Mouse (Mus musculus): ENCODE results near the gene Morf4l1. TPM values are rescaled to one million over a fixed set of nuclear protein-coding genes. Genes with fewer than 3 reads are reported as not detected.
"Not testable (repeated sequence)": the region's sequence is repeated elsewhere in the genome, so short reads cannot be mapped to it uniquely, and the experiment has no call there.

Gene Morf4l1
- total RNA-seq, 1 experiment from 2014 or later, result 441 TPM

DNA sequence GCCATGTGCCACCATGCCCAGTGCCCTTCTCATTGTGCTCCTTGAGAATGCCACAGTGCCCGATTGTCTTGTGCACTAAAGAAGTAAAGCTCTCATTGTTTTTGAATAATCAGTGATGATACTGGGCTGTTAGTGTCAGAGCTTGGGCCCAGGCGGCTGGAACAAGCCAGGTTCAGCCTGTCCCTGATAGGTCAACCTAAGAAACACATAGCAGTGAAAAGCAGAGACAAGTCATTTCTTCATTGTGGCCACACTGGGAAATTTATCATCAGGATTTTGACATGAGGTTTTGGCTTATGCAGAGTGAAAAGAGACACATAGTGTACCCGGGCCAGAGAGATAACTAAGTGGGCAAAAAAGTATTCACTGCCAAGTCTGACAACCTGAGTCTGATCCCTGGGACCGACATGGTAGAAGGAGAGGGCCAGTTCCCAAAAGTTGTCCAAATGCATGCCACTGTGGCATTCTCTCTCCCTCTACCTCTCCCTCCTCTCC is 7.7 kb upstream of the Morf4l1 start:
- no peak for ATAC-seq (replicated peaks; ENCODE audit: insufficient number of reproducible peaks, low FRiP score, low TSS enrichment, poor library complexity, severe bottlenecking)

DNA sequence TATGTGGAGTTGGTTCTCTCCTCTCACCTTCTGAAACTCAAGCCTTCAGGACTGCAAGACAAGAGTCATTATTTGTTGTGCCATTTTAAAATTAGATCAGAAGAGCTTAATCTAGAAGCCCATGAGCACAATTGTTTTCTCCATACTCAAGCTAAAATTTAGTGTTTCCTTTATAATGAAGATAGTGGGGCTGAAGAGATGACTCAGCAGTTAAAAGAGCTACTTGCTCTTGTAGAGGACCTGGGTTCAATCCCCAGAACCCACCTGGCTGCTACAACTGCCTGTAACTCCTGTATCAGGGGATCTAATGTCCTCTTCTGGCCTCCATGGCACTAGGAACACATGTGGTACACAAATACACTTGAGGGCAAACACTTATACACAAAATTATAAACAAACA is 2.7 kb upstream of the Morf4l1 start:
- no peak for ATAC-seq (replicated peaks; ENCODE audit: insufficient number of reproducible peaks, low FRiP score, low TSS enrichment, poor library complexity, severe bottlenecking)

DNA sequence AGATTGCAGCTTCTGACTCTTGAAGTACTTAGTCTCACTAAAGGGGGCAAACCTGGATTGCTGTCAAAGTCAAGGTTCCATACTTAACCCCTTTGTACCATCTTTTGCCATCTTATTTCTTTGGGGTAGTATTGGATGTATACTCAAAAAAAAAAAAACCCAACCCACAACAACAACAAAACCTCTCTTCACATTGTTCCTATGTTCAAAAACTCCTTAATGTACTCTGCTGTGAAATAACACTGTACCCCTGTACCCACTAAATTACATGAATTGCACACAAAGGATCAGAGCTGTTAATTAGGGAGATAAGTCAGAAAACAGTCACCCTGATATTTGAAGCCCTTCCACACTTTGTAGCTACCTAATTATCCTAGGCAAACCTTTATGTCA is 730 bp upstream of the Morf4l1 start:
- no peak for ATAC-seq (replicated peaks; ENCODE audit: insufficient number of reproducible peaks, low FRiP score, low TSS enrichment, poor library complexity, severe bottlenecking)

DNA sequence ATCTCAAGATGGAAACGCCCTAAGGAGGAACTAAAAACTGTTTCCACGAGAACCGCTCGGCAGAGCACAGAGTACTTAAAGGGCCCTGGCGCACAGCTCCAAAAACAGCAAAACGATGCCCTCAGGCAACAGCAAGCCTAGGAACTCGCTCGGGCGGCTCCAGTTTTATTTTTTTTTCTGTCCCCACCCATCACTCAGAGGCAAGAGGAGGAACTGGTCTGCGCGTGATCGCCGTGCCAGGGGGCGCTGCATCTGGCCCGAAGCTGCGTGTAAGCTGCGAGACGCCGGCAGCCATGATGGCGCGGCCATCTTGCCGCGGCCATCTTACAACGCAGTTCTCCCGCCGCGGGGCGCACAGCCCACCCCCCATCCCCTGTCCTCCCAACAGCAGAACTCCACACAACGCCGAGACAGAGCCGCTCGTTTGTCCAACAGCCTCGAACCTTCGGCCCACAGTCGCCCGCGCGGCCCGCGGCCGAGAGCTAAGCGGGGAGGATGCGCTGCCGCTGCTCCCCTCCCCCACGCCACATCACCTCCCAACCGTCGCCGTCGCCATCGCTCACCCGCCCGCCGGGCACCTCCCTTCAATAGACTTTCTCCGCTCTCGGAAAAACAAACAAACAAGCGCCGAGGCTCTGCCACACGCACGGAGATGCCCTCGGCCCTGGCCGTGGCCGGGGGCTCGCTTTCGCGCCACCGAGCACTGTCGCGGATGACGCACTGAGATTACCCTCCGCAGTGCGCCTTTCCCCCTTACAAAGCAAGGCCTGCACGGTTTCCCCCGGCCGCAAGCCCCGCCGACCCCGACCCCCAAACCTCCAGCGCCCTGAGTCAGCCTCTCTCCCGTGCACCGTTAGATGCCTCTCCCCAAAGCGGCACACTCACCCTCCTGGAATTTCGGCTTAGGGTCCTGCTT is 665 bp downstream of the Morf4l1 start:
- peak; percentile 72 for ATAC-seq (replicated peaks; ENCODE audit: insufficient number of reproducible peaks, low FRiP score, low TSS enrichment, poor library complexity, severe bottlenecking)

DNA sequence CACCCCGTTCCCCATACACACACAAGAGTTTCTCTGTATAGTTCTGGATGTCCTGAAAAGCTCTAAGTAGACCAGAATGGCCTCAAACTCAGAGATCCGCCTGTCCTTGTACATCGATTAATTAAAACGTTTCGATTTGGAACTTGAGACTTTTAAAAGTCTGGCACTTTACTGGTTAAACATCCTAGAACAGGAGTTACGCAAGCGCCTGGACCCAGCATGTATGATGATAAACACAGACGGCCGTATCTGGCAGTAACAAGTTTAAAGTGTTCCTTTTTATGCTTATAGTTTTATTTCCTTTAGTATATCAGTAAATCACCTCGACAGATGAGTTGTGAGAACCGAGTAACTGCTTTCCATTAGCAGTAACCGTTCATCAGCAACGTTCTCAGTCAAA is 1.4 kb downstream of the Morf4l1 start:
- ATAC-seq (replicated peaks; ENCODE audit: insufficient number of reproducible peaks, low FRiP score, low TSS enrichment, poor library complexity, severe bottlenecking), result no peak

DNA sequence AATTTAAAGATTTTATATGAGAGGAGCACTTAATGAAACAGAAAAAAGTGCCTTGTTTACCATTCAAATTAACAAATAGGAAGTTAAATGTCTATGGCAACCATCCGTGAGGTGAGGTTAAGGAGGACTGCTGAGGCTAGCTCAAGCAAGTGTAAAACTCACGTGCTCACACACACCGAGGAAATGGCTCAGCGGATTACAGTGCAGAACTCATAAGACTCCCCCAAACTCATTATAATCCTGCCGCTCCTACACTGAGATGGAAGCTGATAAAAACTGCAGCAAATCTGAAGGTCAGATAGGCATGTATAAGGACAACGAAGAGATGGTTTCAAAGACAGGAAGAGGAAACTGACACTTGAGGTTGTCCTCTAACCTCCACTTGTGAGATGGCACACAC is 5.2 kb downstream of the Morf4l1 start:
- ATAC-seq (replicated peaks; ENCODE audit: insufficient number of reproducible peaks, low FRiP score, low TSS enrichment, poor library complexity, severe bottlenecking), result no peak

DNA sequence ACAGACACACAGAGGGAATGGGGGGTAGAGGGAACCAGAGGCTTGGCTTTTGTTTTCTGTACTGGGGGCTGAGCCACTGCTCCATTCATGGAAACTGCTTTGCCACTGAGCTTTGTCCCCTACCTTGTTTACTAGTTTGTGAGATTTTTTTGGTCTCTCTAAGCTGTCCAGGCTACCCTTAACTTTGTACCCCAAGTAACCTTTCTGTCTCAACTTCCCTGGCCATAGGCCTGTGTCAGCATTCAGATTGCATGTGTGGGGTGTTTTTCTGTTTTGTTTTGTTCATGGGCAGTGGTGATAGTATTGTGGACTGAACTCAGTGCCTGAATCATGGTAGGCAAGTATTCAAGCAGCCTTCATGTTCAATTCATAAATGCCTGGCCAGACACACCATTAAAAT is 6.3 kb downstream of the Morf4l1 start:
- no peak for ATAC-seq (replicated peaks; ENCODE audit: insufficient number of reproducible peaks, low FRiP score, low TSS enrichment, poor library complexity, severe bottlenecking)

DNA sequence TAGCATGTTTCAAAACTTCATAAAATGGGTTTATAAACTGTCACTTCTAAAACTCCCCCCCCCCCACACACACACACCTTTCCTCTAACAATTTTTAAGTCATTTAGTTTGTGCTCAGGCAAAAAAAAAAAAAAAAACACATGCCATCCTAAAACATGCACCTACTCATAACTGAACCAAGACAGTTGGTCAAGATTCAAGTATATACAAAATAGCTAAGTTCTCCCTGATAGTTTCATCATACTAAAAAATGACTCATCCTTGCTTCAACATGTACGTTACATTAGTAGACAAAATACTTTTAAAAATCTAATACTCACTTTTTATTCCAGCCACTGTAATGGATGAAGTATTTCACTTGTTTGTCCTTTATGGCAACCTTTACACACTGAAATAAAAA is 7.7 kb downstream of the Morf4l1 start:
- ATAC-seq (replicated peaks; ENCODE audit: insufficient number of reproducible peaks, low FRiP score, low TSS enrichment, poor library complexity, severe bottlenecking), result no peak

DNA sequence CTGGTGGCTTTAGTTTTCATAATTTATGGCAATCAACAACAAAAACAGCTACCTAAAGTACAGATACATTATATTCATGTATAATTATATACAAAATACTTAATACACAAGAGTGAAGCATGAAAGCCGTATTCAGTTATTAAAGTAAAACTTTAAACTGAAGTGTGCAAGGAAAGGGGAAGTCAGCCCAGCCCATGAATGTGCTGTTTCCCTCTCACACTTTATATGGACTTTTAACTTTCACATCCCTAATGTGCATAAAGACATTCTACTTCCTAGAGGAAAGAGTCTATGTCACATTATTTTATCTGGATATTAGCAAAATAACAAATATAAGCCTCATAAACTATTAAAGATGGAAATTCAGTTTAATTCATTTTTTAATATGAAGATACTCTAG is 9.1 kb downstream of the Morf4l1 start:
- peak; percentile 75 for ATAC-seq (replicated peaks; ENCODE audit: insufficient number of reproducible peaks, low FRiP score, low TSS enrichment, poor library complexity, severe bottlenecking)

DNA sequence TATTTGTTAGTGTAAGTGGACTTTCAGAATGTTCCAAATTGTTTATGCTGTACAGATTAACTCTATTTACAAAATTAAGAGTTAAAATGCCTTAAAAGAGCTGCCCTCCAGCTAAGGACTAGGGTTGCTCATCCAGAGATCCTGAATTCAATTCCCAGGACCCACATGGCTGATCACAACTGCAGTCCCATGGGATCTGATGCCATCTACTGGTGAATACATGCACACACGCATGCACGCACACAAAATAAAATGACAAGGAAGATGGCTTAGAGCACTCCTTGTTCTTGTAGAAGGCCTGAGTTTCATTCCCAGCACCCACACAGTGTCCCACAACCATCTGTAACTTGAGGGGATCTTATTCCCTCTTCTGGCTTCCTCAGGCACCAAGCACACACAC is 13.8 kb downstream of the Morf4l1 start:
- 0 out of 2 replicates have a peak, but pooled peaks have one; percentile 40 for ATAC-seq (replicated peaks; ENCODE audit: insufficient number of reproducible peaks, low FRiP score, low TSS enrichment, poor library complexity, severe bottlenecking)

DNA sequence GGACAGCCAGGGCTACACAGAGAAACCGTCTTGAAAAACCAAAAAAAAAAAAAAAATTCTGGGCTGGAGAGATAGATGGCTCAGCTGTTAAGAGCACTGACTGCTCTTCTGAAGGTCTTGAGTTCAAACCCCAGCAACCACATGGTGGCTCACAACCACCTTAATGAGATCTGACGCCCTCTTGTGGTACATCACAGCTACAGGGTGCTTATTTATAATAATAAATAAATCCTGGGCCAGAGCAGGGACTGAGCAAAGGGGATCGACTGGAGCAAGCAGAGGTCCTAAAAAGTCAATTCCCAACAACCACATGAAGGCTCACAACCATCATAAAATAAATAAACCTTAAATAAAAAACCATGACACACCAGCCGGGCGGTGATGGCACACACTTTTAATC is 15.6 kb downstream of the Morf4l1 start:
- no peak for ATAC-seq (replicated peaks; ENCODE audit: insufficient number of reproducible peaks, low FRiP score, low TSS enrichment, poor library complexity, severe bottlenecking)

DNA sequence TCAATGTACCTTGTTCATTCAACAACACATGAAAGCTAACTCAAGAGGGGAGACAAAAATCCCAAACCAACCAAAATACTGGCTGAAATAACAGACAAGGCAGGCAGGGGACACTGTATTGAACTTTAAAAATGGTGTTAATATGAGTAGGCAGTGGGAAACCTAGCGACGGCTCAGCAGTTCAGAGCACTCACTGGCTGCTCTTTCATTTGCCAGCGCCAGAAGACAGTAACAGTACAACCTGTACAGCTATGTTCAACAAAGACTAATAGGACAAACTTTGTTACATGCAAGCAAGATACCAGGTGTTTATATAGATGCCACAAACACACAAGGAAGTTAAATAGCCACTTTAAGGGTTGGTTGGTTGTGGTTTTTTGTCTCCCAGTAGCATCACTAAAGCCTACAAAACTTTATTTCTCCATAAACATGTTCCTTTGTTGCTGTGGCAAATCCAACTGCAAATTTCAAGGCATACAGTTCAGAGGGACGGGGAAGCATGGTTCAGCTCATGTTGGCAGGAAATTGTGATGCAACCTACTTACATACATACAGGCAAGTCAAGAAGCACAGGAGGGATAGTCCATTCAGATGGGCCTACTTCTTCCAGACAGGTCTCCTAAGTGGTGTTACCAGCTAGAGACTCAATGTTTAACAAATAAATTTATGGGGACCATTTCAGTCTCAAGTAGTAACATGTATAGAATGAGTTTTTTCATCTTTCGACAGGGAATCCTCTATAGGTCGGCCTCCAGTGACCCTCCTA is 25.1 kb downstream of the Morf4l1 start:
- ATAC-seq (replicated peaks; ENCODE audit: insufficient number of reproducible peaks, low FRiP score, low TSS enrichment, poor library complexity, severe bottlenecking), result no peak

DNA sequence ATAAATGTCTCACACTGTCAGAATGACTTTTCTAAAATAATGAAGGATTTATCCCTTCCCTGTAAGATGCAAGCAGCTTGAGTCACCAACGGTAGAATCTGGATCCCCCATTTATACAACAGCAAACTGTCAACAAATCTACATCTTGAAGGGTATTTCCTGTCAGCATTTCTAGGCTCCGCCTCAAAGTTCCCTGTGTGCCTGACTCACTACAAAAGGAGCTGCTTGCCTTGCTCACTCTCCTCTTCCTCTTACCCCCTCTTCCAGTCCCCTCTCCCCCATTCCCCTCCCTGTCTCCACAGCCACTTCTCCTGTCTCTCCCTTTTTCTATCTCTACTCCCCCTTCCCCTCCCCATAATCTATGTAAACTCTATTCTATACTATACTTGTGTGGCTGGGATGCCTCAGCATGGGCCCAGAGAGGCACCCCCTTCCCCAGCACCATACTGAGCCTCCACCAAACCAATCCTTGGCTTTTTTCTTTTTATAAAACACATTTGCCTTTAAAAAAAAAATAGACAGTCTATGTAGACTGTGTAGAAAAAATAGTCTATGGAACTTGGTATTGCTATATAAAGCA is 26.6 kb downstream of the Morf4l1 start:
- 0 out of 2 replicates have a peak, but pooled peaks have one; percentile 15 for ATAC-seq (replicated peaks; ENCODE audit: insufficient number of reproducible peaks, low FRiP score, low TSS enrichment, poor library complexity, severe bottlenecking)

DNA sequence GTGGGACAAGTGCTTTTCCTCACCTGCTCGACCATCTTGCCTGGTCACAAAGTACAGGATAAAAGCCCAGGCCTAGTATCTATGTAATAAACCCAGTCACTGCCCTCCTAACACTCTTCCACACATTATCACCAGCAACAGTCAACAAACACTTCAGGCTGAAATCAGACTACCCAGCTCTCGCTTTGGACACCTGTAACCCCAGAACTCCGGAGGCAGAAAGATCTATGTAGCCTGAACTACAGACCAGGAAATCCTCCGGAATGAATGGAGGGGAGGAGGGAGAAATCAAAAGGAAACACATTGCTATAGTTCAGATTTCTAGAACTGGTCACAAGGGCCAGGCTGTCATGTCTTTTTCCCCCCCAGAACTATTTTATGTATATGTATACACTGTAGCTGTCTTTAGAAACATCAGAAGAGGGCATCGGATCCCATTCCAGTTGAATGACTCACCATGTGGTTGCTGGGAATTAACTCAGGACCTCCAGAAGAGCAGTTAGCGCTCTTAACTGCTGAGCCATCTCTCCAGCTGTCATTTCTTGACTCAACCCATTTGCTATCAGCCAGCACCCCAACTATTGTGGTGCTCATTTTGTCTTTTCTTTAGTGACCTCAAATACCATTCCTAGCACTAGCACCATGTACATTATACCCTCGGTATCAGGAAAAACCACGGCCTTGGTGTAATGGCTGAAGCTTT is 29.7 kb downstream of the Morf4l1 start:
- no peak for ATAC-seq (replicated peaks; ENCODE audit: insufficient number of reproducible peaks, low FRiP score, low TSS enrichment, poor library complexity, severe bottlenecking)

DNA sequence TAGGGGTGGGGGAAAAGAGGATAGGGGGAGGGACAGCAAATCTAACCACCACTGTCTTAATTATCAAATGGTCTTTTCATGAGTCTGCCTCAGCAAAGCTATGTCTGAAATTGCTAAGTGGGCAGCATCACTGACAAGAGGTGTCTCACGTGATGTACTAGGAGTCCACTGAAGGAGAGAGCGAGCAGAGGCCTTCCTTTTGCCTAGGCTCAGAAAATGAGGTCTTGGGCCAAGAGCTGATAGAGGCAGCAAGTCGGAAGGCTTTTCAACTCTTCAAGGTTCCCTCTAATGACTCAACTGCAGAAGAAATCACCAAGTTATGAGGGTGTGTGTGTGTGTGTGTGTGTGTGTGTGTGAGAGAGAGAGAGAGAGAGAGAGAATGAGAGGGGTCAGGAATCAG is 30.4 kb downstream of the Morf4l1 start:
- ATAC-seq (replicated peaks; ENCODE audit: insufficient number of reproducible peaks, low FRiP score, low TSS enrichment, poor library complexity, severe bottlenecking), result no peak

DNA sequence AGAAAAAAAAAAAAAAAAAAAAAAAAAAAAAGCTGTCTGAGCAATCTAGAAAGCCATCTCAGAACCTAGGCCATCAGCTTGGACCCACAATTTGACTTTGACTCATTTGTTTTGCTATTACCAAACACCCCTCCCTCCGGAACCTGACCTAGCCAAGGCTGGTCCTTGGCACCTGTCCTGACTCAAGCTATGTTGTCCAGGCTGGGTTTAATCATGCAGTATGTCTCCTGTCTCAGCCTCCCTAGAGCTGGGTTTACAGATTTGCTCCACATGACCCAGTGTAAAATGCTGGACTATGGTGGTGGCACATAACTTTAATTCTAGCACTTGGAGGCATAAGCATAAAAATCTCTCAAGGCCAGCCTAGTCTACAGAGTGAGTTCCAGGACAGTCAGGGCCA is 31.6 kb downstream of the Morf4l1 start:
- 0 out of 2 replicates have a peak, but pooled peaks have one; percentile 8 for ATAC-seq (replicated peaks; ENCODE audit: insufficient number of reproducible peaks, low FRiP score, low TSS enrichment, poor library complexity, severe bottlenecking)

DNA sequence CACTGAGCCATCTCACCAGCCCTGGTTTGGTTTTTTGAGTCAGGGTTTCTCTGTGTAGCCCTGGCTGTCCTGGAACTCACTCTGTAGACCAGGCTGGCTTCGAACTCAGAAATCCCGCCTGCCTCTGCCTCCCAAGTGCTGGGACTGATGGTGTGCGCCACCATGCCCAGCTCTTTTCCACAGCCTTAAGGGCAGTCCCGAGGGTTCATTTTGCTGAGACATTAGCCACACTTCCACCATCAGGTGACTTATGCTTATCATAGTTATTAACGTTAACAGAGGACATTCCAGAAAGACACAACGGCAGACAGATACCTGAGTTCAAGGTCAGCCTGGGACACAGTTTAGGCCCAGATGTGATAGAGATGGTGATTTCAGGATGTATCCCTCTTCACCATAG is 32.6 kb downstream of the Morf4l1 start:
- not testable (repeated sequence) for ATAC-seq (replicated peaks; ENCODE audit: insufficient number of reproducible peaks, low FRiP score, low TSS enrichment, poor library complexity, severe bottlenecking)

DNA sequence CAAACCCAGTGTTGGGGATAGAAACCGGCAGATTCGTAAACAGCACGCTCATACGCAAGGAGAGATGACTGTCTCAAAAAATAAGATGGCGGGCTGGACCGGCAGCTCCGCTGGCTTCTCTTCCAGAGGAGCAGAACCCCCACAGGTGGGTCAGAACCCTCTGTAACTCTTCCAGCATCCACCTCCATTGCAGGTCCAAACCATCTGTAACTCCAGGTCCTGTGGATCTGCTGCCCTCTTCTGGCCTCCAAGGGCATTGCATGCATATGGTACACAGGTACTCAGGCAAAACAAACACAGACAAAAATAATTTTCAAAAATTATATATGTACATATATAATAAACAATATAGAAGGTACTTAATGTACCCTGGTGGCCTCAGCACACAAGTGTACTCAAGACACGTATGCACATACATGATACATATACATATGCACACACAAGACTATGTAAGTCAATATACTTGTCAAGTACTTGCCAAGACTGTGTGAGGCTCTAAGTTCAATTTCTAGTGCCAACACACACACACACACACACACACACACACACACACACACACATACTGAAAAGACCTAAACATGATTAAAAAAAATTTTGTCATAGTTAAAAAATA is 37.6 kb downstream of the Morf4l1 start:
- ATAC-seq (replicated peaks; ENCODE audit: insufficient number of reproducible peaks, low FRiP score, low TSS enrichment, poor library complexity, severe bottlenecking), result peak; percentile 58; the same call in 1 of the 2 replicates
